Mouse (Mus musculus) adrenal gland, adult 8-10 months (tissue): Measurements from ENCODE around the gene Cenpt. TPM values are rescaled to one million over a fixed set of nuclear protein-coding genes. Genes with fewer than 3 reads are reported as not detected.
A peak's percentile ranks its signal among the peaks of the same experiment; 100 is the strongest.

Source experiments
- DNase-seq: peaks from one replicate; pipeline ENCODE4 v3.0.0; 2022
- total RNA-seq, 4 experiments: library from RNA; stranded (reverse); gene quantifications; 2 replicates each; pipeline ENCODE4 v1.2.4; 2022

Gene Cenpt
- 1 to 10 TPM; 6.2 to 9.7 (median 7.3) TPM for total RNA-seq

DNA sequence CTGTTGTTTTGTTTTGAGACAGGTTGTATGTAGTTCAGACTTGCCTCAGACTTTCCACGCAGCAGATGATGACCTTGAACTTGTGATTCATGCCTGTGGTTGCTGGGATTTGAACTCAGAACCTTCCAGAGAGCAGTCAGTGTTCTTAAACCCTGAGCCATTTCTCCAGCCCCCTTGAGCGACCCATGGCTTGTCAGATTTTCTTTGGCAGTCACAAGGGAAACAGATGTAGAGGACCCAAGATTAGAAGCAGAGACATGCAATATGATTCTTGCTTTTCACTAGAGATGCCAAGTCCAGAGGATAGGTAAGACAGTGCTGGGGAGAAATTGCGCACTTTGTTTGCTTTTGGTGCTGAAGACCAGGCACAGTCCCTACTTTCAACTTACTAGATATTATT is at the start of gene Cenpt:
Cenpt (minus strand) TSS at position 101 of the 400 bp plus-strand sequence.
- DNase-seq, result no peak

DNA sequence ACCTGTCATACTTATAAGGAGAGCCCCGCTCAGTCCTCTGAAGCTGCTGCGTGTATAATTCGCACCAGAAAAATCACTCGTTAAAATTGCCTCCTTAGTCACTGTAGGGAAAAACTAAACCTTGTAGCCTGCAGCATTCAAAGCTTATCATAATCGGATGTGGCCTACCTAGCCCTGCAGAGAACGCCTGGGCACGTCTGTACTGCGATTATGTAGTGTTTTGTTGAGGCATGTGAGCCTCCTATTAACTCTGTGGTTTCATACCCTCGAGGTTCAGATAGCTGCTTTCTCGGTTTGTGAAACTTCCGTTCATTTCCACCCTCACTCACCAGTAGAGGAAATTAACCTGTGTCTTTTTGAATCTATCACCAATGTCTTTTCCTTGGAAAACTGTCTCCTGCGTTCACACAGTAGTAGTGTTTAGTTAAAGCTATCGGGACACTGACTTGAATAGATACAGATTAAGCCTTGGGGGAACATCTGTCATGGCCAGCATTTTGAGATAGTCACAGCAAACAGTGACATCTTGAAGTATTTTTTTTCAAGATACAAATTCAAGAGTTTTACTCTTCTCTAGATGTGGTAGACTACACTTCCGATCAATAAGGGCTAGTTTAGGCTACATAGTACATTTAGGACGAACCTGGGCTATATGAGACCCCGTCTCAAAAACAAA is 48.0 kb upstream of the Cenpt start:
- no peak for DNase-seq

DNA sequence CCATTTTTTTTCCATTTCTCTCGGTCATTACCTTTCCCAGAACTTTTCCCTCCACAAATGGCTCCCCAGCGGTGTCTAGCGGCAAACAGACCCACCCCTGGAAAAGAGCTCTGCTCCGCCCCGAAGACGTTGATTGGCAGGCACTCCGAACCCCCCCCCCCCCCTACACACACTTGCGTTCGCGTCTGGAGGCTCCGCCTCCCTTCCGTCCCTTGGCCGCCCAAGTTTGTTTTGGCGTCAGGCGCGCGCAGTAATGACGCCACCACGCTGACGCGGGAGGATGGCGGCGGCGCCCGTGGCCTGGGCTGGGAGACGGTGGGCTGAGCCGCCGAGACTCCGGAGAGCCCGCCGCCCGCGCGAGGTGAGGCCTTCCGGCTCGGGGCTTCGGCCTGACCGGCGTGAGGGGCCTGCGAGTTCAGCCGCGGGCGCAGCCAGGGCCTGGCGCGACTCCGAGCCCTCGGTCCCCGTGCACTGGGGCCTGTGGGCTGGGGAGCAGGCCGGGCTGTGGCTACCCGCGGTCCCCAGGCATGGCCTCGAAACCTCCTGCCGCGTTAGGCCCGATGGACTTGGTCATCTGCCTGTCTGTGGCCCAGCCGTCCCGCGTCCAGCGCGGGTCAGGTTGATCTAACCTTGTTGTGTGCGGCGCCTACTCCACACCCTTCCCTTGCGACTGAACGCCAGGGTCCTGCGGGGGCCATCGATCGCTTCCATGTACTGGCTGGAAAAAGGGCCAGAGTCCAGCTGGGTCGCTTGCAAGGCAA is 47.3 kb upstream of the Cenpt start, which contains the start of gene Pskh1:
Pskh1 (plus strand) TSS at position 262 of the 761 bp plus-strand sequence.
- peak; percentile 84 for DNase-seq

DNA sequence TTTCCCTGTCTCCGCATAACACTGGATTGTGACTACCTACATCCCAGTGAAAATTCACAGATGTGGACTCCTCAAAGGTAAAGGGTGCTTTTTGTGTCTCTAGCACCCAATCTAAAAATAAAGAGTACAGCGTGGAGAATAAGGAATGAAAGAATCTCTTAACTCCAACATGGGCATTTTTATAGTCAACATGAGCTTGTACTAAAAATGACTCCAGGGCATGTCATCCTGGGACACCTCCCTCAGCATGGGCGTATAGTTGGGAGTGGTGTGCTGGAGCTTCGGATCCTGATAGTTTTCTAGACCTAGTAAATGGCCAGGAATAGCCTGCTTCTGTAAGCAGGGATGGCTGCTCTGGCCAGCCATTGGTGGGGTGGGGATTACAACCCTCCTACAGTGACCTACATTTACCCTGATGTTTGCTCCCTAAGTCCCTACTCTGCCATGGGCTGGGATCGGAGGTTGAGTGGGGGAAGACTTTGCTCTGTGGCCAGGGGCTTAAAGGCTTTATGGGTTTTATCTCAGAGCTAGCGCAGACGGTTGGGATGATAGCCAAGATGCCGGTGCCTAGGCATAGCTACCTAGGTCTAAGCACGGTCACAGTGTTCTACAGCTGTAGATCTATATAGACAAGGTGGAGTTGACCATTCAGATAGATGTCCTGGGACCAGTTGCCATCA is 44.9 kb upstream of the Cenpt start:
- DNase-seq, result no peak

DNA sequence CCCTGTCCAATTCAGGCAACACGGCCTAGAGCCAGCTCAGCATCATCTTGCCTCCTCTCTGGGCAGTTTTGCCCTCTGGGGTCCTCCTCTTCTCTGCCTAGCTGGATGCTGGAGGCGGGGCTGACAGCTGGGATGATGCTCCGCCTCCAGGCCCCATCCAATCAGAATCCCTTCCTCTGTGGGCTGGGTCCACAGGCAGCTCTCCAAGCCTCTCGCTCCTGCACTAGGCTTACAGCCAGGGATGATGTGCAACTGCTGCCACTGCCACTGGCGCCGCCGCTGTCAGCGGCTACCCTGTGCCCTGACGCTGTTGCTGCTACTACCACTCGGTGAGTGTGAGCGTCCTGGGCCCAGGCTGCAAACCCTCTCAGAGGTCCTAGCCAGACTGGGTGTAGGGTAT is 40.3 kb upstream of the Cenpt start, which contains the start of gene Nrn1l:
Nrn1l (plus strand) TSS at position 229 of the 400 bp plus-strand sequence.
- peak; percentile 65 for DNase-seq

DNA sequence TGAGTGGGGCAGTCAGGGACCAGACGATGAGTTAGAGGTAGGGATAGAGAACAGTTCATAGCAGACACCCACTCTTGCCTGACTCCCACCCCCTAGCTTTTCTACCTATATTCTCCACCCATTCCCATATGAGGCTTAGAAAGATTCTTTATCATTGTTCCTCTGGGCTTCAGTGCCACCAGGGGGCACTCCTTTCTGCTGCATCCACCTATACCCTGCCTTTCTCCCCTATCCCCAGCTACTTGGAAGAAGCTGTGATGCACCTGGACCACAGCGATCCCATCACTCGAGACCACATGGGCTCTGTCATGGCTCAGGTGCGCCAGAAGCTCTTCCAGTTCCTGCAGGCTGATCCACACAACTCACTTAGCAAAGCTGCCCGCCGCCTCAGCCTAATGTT is 39.4 kb upstream of the Cenpt start:
- no peak for DNase-seq

DNA sequence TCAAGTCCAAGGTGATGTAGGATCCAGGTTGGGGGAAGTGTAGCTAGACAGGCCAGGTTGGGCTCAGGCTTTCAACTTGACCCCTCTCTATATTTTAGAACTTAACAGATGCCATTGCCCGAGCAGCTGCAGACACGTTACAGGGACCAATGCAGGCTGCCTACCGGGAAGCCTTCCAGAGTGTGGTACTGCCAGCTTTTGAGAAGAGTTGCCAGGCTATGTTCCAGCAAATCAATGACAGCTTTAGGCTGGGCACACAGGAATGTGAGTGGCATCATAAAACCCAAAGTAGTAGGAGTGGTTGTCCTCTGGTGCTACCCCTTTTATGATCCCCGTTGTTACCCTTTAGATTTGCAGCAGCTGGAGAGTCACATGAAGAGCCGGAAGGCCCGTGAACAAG is 37.8 kb upstream of the Cenpt start:
- DNase-seq, result no peak

DNA sequence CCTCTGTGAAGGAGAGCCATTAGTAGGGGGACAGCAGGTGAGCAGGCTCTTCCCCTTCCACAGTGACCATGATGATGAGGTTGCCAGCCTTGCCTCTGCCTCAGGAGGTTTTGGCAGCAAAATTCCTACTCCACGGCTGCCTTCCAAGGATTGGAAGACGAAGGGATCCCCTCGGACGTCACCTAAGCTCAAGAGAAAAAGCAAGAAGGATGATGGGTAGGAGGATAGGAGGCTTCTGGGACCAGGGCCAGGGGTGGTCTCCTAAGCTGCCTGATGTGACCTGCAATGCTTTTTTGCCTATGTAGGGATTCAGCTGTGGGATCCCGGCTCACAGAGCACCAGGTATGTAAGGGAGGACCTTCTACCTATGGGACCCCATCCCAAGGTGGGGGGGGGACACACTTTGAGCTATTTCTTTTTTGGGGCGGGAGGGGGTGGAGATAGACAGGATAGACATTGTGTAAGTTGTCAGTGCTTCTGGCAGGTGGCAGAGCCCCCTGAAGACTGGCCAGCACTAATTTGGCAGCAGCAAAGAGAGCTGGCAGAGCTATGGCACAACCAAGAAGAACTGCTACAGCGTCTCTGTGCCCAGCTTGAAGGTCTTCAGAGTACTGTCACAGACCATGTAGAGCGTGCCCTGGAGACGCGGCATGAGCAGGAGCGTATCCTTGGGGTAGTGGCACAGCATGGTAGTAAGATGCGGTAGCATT is 36.8 kb upstream of the Cenpt start:
- no peak for DNase-seq

DNA sequence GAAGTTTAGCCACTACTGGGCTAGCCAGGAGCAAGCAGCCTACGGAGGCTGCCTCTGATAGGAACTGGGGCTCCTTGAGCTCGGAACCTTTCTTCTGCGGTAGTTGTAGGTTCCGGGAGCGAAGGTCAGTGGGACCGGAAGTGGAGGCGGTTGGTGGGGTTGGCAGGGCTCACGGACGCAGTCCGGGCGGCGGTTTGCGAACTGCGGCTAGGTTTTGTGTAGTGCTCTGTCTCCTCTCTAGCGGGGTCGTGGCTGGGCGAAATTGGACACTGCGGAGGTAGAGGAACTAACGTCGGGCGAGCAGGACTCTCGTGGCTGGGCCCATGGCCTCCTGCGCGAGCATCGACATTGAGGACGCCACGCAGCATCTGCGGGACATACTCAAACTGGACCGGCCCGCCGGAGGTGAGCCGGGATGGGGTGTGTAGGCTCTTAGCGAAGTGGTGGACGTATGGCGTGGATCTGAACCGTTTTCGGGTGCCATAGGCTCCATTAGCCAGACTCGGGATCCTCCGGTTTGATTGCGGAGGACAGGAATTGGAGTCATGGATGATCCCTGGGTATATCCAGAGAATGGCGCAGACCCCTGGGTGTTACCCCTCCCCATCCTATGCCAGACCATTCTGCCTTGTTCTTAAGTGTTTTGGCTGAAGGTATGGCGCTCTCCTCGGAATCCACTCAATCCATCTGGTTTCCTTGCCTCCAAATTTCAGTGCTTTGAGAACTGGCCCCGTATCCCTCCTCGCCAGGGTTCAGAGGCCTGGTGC is 27.9 kb upstream of the Cenpt start, which contains the start of gene Edc4:
Edc4 (plus strand) TSS at position 128 of the 767 bp plus-strand sequence.
- peak; percentile 67 for DNase-seq

DNA sequence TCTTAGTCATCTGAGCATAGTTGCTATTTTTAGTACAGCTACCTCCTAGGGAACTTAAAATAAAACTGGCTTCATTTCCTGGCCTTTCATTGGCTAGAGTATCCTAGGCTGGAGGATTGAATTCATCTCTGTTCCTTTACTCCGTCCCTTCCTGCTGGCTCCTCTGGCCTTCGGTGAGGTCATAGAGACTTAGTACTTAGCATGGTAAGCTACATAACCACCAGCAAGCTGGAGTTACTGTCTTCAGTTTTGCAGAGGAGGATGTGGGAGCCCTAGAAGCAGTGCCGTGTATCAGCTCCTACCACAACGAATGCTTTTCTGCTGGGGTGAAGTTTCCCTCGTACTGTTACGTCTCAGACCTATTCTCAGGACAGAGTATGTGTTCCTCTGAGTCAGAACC is 21.2 kb upstream of the Cenpt start:
- no peak for DNase-seq

DNA sequence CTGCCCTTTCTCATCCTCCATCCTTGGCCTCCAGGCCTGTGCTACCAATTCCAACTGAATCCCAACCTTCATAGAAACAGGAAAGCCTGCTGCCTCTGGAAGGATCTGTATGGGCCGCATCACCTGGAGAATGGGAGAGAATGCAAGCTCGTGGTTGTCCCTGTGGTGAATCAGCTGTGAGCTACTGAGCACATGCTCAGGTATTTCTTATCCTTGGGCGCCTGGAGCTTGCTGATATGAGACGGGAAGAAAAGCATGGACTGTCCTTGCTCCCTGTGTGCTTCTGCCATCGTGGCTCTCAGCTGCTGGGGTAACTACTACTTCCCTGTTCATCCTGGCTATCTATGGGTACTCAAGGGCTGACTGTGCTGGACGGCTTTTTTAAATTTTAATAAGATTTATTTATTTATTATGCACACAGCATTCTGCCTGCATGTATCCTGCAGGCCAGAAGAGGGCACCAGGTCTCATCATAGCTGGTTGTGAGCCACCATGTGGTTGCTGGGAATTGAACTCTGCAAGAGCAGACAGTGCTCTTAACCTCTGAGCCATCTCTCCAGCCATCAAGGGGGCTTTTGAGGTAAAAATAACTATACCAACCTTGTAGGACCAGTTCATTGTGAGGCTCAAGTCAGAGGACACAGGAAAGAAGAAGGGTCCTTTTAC is 13.4 kb upstream of the Cenpt start:
- no peak for DNase-seq

DNA sequence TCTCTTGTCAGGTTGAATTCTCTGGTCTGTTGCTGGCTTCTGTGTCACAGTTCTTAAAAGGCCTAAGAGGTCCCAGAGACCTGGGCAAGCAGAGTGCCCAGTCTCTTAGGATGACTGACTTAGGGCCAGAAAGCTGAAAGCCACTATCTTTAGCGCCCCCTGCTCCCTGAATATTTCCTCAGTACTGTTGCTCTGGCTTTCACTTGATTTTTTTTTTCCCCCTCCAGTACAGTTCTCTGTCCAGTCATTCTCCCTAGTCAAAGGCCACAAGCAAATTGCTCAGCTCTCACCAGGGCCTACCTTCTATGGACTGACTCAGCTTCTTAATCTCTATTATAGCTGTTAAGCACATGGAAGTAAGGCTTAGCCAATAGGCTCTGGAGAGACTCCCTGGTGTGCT is 8.9 kb upstream of the Cenpt start:
- DNase-seq, result no peak

DNA sequence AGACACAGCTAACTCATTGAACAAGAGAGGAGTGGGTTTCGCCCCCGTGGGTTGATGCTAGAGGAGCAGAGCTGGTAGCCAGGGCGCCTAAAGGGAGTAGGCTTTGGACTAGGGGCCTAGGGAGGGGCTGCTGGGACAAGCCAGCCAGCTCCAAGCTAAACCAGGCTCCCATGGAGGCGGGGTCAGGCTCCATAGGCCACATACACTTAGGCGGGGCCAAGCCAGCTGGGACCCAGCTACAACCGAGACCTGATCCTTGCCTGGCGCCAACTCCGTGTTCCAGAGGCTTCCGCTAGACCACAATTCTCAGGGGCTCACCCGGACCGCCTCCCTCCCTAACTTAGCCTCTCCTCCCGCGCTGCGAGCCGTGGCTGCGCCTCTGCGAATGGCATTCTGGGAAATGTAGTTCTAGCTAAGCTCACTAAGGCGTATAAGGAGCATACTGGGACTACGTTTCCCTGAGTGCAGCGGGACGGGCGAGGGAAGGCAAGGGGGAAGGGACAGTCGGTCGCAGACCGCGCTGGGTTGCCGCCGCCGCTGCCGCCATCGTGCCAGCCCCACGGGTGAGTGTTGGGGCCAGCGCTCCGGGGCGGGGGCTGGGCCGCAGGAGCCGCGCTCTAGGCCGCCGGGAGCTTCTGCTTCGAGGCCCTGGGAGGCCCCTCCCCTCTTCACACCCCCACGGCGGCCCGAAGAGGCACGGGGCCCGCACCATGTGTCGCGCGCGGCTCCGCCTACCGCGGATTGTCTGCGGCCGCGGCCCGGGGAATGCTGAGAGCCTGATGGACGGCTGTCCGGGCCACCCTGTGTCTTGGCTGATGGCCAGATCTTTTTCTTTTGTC is 7.3 kb upstream of the Cenpt start, which contains the start of gene Nutf2:
Nutf2 (plus strand) TSS at position 438 of the 839 bp plus-strand sequence.
- peak; percentile 97 for DNase-seq

DNA sequence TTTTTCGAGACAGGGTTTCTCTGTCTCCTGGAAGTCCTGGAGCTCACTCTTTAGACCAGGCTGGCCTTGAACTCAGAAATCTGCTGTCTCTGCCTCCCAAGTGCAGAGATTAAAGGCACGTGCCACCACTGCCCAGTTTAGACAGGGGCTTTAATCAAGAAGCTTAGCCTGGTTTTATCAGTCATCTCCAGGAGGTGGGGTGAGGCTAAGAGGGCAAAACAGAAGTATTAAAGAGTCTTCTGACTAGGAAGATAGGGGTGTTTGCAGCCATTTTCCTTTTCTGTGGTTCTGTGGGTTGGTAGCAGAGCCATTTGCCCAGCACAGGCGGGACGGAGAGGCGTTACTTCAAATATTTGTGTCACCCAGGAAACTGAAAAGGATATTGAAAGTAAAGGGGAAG is 6.2 kb upstream of the Cenpt start:
- no peak for DNase-seq

DNA sequence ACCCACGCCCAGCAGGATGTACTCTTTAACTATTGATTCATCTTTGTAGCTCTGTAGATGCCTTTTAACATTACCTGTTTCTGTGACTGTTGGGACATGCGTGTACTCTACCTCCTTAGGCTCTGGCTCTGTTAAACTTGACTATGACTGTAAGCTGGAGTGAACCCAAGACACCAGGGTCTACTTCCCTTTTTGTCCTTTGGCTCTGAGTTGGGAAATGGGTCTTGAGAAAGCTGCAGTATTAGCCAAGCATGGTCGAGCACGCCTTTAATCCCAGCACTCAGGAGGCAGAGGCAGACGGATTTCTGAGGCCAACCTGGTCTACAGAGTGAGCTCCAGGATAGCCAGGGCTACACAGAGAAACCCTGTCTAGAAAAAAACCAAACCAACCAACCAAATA is 5.4 kb upstream of the Cenpt start:
- no peak for DNase-seq

DNA sequence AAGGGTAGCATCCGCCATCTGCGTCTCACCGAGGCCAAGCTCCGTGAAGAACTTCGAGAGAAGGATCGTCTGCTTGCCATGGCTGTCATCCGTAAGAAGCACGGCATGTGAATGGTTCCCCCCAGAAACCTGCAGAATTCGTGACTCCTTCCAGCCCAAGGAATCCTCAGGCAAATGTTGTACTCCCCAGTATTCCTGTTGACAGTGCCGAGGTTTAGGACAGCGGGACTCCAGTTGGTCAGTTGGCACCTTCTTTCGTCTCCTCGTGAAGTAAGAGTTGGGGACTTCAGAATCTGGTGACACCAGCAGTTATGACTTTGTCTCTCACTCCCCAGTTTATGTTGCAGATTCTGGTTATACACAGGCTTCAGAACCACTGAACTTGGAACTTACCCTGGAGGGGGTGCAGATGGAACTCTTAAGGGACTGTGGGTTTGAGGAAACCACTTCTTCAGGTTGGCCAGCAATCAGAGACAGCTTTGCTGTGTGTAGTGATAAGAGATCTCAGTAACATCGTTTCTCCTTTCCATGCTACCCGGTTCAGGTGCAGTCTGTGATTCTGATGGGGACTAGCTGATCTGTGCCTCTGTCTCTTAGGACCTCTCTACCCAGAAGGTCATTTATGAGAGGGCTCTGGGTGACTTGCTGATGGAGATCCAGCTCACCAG is 3.2 kb upstream of the Cenpt start:
- no peak for DNase-seq

DNA sequence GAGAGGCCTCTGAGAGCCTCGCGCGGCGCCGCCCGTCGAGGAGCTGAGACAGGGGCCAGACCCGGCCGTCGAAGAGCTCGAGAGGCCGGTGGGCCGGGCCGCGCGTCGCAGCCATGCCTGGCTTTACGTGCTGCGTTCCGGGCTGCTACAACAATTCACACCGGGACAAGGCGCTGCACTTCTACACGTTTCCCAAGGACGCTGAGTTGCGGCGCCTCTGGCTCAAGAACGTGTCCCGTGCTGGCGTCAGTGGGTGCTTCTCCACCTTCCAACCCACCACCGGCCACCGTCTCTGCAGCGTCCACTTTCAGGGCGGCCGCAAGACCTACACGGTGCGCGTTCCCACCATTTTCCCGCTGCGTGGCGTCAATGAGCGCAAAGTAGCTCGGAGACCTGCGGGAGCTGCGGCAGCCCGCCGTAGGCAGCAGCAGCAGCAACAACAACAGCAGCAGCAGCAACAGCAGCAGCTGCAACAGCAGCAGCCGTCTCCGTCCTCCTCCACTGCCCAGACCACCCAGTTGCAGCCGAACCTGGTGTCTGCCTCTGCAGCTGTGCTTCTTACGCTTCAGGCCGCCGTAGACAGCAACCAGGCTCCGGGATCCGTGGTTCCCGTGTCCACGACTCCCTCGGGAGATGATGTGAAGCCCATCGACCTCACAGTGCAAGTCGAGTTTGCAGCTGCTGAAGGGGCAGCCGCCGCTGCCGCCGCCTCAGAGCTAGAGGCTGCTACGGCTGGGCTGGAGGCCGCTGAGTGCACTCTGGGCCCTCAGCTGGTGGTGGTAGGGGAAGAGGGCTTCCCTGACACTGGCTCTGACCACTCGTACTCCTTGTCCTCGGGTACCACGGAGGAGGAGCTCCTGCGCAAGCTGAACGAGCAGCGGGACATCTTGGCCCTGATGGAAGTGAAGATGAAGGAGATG is 2.4 kb upstream of the Cenpt start:
- DNase-seq, result peak; percentile 55

DNA sequence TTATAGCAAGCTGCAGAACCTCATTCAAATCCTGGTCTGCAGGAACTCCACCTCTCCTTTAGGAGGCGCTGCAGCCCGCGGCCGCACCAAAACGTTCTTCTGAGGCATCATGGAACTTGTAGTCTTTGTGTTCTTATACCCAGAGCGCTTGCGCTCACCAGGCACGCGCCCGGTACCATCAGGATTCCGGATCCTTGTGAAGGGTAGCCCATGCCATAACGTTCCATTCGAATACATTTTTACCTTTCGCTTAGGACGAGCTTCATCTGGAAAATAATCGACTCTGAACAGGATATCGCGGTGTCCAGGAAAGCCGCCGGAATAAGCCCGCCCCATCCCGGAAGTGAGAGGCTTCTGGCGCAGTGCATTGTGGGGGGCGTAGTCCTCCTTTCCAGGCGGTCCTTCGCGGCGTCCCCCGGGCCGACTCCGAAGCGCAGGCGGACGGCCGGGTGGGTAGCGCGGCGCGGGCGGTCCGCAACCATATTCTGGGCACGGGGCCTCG is 1.7 kb upstream of the Cenpt start, which contains the start of gene Thap11:
Thap11 (plus strand) TSS at position 418 of the 502 bp plus-strand sequence.
- DNase-seq, result peak; percentile 86
